ENCODE assay signal across 13 mouse cellular contexts in the genomic region with DNA sequence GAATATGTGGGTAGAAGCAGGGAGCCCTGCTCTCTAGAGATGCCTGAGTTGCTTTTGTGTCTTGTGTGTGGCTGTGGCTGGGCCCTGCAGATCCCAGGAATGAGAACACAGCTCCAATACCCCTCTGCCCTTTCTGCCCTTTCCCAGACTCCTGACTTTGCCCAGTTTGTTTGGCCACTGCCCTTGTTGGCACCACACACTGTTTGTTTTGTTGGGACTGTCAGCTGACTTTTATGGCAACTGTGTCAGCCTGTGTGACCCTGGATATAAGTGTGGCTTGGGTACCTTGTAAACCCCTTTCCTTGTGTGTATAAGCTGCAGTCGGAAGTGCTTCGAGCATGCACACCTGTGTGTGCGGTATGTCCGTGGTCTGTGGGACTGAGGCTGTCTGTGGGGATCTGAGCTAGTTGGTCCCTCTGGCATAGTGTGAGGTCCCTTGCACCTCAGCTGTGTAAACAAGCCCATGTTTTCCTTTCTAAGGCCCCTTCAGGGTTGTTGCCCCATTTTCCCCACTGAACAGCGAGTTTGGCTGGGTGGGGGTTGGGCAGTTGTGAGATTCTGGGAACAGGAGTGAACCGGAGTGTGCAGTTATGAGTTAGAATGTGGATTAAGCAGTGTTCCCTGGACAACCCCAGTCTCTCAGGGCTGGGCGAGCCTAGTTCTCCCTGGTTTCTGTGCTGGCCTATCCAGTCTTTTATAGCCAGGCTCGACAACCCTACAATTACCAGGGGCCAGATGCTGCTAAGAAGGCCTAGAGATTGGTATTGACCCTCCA. TPM values are rescaled to one million over a fixed set of nuclear protein-coding genes. Genes with fewer than 3 reads are reported as not detected.
DNase-seq lines count a peak whose midpoint lies in the region; ATAC-seq lines count a peak whose summit lies in the region.
"Had no signal": no experiment of that assay in that cellular context is flagged by ENCODE, and none has a peak within 500 bp of the region (broad histone marks: within the 10 kb centered on the region; RNA-seq: fewer than 3 reads in every experiment).

No protein-coding gene starts in this region.

- ATAC-seq in forebrain, embryonic 16.5 days: no peak
- peak; percentile 39 for ATAC-seq in lung, embryonic 16.5 days (ENCODE audit: low read depth)
- ATAC-seq in limb, embryonic 15.5 days (ENCODE audit: insufficient number of reproducible peaks, low FRiP score, low TSS enrichment, low read depth): 0 out of 2 replicates have a peak, but pooled peaks have one; percentile 49

- 72% methylated on average over 8 of the region's 8 CpGs for WGBS in forebrain, embryonic 10.5 days
- 79% methylated on average over 8 of the region's 8 CpGs for WGBS in forebrain, embryonic 16.5 days
- 42% methylated on average over 8 of the region's 8 CpGs for WGBS in lung, embryonic 16.5 days
- WGBS in limb, embryonic 15.5 days: 45% methylated on average over 8 of the region's 8 CpGs

- H3K4me1 ChIP-seq in forebrain, embryonic 10.5 days: peaks cover 39% of the 10 kb centered on the region
- H3K4me1 ChIP-seq in forebrain, embryonic 16.5 days (replicated peaks; ENCODE audit: control insufficient read depth, insufficient read depth, low read length): no peaks in the 10 kb centered on the region
- H3K4me1 ChIP-seq in lung, embryonic 16.5 days (replicated peaks; ENCODE audit: control insufficient read depth, insufficient read depth, low read length): no peaks in the 10 kb centered on the region; the same call in 1 of the 2 replicates
- H3K4me1 ChIP-seq in limb, embryonic 15.5 days: peaks cover 18% of the 10 kb centered on the region; the same call in 1 of the 2 replicates
- H3K4me1 ChIP-seq: neural tube, embryonic 12.5 days had no signal

- peak overlapping the region; percentile 51; the same call in 1 of the 2 replicates for H3K27ac ChIP-seq in forebrain, embryonic 10.5 days
- H3K27ac ChIP-seq in forebrain, embryonic 16.5 days (ENCODE audit: low read length): no peak overlapping the region
- no peak overlapping the region; the same call in 1 of the 2 replicates for H3K27ac ChIP-seq in lung, embryonic 16.5 days (ENCODE audit: low read length)
- no peak overlapping the region for H3K27ac ChIP-seq in limb, embryonic 15.5 days
- H3K27ac ChIP-seq: neural tube, embryonic 12.5 days had no signal

- no peaks in the 10 kb centered on the region for H3K9me3 ChIP-seq in forebrain, embryonic 10.5 days
- H3K9me3 ChIP-seq in forebrain, embryonic 16.5 days (ENCODE audit: control insufficient read depth, low read length): no peaks in the 10 kb centered on the region
- H3K9me3 ChIP-seq in lung, embryonic 16.5 days (ENCODE audit: control insufficient read depth, low read length): no peaks in the 10 kb centered on the region
- H3K9me3 ChIP-seq in limb, embryonic 15.5 days: no peaks in the 10 kb centered on the region
- H3K9me3 ChIP-seq: neural tube, embryonic 12.5 days had no signal

- H3K27me3 ChIP-seq in forebrain, embryonic 10.5 days (ENCODE audit: poor library complexity, severe bottlenecking): peaks cover 4% of the 10 kb centered on the region; the same call in 1 of the 2 replicates
- no peaks in the 10 kb centered on the region; the same call in 1 of the 2 replicates for H3K27me3 ChIP-seq in forebrain, embryonic 16.5 days (replicated peaks; ENCODE audit: control insufficient read depth, insufficient read depth, low read length)
- H3K27me3 ChIP-seq in lung, embryonic 16.5 days (ENCODE audit: control insufficient read depth, insufficient read depth, low read depth, low read length): no peaks in the 10 kb centered on the region
- no peaks in the 10 kb centered on the region for H3K27me3 ChIP-seq in limb, embryonic 15.5 days
- H3K27me3 ChIP-seq: neural tube, embryonic 12.5 days had no signal

- DNase-seq in forebrain, embryonic 10.5 days (ENCODE audit: extremely low spot score, low spot score): no peak
- DNase-seq in lung, postnatal 10 days: no peak
- DNase-seq in kidney, adult 9 months: peak; percentile 78
- DNase-seq in gastrocnemius, adult 8-10 months (ENCODE audit: low spot score in 2 of 2): no peak
- DNase-seq in left cerebral cortex, postnatal 4 days: no peak
- DNase-seq: cerebellum, postnatal 14 days; heart, adult 18-20 months; thymus, postnatal 4 days had no signal

- no peak overlapping the region for H3K9ac ChIP-seq in forebrain, embryonic 16.5 days (replicated peaks; ENCODE audit: low read depth, low read length)
- no peak overlapping the region for H3K9ac ChIP-seq in lung, embryonic 16.5 days (ENCODE audit: low read length)
- no peak overlapping the region for H3K9ac ChIP-seq in limb, embryonic 15.5 days
- H3K9ac ChIP-seq: neural tube, embryonic 12.5 days had no signal

- no peak overlapping the region for H3K4me2 ChIP-seq in forebrain, embryonic 16.5 days (ENCODE audit: low read length)
- no peak overlapping the region for H3K4me2 ChIP-seq in lung, embryonic 16.5 days (ENCODE audit: low read depth, low read length)
- H3K4me2 ChIP-seq in limb, embryonic 15.5 days: no peak overlapping the region
- H3K4me2 ChIP-seq: neural tube, embryonic 12.5 days had no signal

- H3K4me3 ChIP-seq in forebrain, embryonic 10.5 days: no peak overlapping the region
- no peak overlapping the region for H3K4me3 ChIP-seq in forebrain, embryonic 16.5 days (replicated peaks; ENCODE audit: low read length)
- no peak overlapping the region for H3K4me3 ChIP-seq in lung, embryonic 16.5 days (ENCODE audit: low read length)
- no peak overlapping the region for H3K4me3 ChIP-seq in limb, embryonic 15.5 days
- H3K4me3 ChIP-seq: erythroblast, embryonic 14.5 days; neural tube, embryonic 12.5 days had no signal

- intact Hi-C loops in left cerebral cortex, postnatal 4 days (cut with DNase I): no loop called here

- H3K36me3 ChIP-seq in forebrain, embryonic 10.5 days (replicated peaks): no peaks in the 10 kb centered on the region
- no peaks in the 10 kb centered on the region for H3K36me3 ChIP-seq in forebrain, embryonic 16.5 days (ENCODE audit: control insufficient read depth, insufficient read depth)
- no peaks in the 10 kb centered on the region for H3K36me3 ChIP-seq in lung, embryonic 16.5 days (ENCODE audit: control insufficient read depth, insufficient read depth, low read length)
- no peaks in the 10 kb centered on the region for H3K36me3 ChIP-seq in limb, embryonic 15.5 days
- H3K36me3 ChIP-seq: neural tube, embryonic 12.5 days had no signal

RNA-seq across cellular contexts. Expression of gene Efna3, which starts 17.0 kb away (rescaled TPM):
- polyA plus RNA-seq in forebrain, embryonic 10.5 days (2016; fragmentation: Nextera tagmentation; extraction: Ambion mirVana): 3.0 and 4.0 TPM in 2 replicates
- 55.3 and 55.8 TPM in 2 replicates for polyA plus RNA-seq in forebrain, embryonic 16.5 days (2015; fragmentation: Nextera tagmentation; extraction: Ambion mirVana)
- polyA plus RNA-seq in lung, embryonic 16.5 days (2015; fragmentation: Nextera tagmentation; extraction: Ambion mirVana): 7.1 and 7.5 TPM in 2 replicates
- polyA plus RNA-seq in limb, embryonic 15.5 days (2015; fragmentation: Nextera tagmentation; extraction: Ambion mirVana): 57.9 and 59.2 TPM in 2 replicates
- not detected for total RNA-seq in gastrocnemius, adult 8-10 months (2022)
- 10 to 100 TPM; 64.7 to 66.2 TPM for total RNA-seq in left cerebral cortex, postnatal 4 days (2021)
- total RNA-seq: heart, adult 18-20 months had no signal
- polyA plus RNA-seq: erythroblast, embryonic 14.5 days had no signal

RNA-seq across cellular contexts. Expression of gene Efna1, which starts 24.8 kb away (rescaled TPM):
- polyA plus RNA-seq in forebrain, embryonic 10.5 days (2016; fragmentation: Nextera tagmentation; extraction: Ambion mirVana): 12.9 and 13.2 TPM in 2 replicates
- 8.3 and 9.5 TPM in 2 replicates for polyA plus RNA-seq in forebrain, embryonic 16.5 days (2015; fragmentation: Nextera tagmentation; extraction: Ambion mirVana)
- 97.2 and 104 TPM in 2 replicates for polyA plus RNA-seq in lung, embryonic 16.5 days (2015; fragmentation: Nextera tagmentation; extraction: Ambion mirVana)
- polyA plus RNA-seq in limb, embryonic 15.5 days (2015; fragmentation: Nextera tagmentation; extraction: Ambion mirVana): 59.6 and 64.2 TPM in 2 replicates
- total RNA-seq in gastrocnemius, adult 8-10 months (2022): 10 to 100 TPM in 1 of 4 experiments, 1 to 10 TPM in 3; 8.7 to 10.8 (median 8.8) TPM
- total RNA-seq in left cerebral cortex, postnatal 4 days (2021): 1 to 10 TPM; 5.0 to 6.4 TPM

RNA-seq across cellular contexts. Expression of gene Efna4, which starts 32.1 kb away (rescaled TPM):
- polyA plus RNA-seq in forebrain, embryonic 10.5 days (2016; fragmentation: Nextera tagmentation; extraction: Ambion mirVana): 27.6 and 28.7 TPM in 2 replicates
- polyA plus RNA-seq in forebrain, embryonic 16.5 days (2015; fragmentation: Nextera tagmentation; extraction: Ambion mirVana): 14.1 and 16.7 TPM in 2 replicates
- polyA plus RNA-seq in lung, embryonic 16.5 days (2015; fragmentation: Nextera tagmentation; extraction: Ambion mirVana): 19.8 and 24.7 TPM in 2 replicates
- 30.4 and 34.4 TPM in 2 replicates for polyA plus RNA-seq in limb, embryonic 15.5 days (2015; fragmentation: Nextera tagmentation; extraction: Ambion mirVana)
- not detected for total RNA-seq in gastrocnemius, adult 8-10 months (2022)
- 1 to 10 TPM; 5.7 to 7.4 TPM for total RNA-seq in left cerebral cortex, postnatal 4 days (2021)
- polyA plus RNA-seq: erythroblast, embryonic 14.5 days had no signal

RNA-seq across cellular contexts. Expression of gene Slc50a1, which starts 35.4 kb away (rescaled TPM):
- polyA plus RNA-seq in forebrain, embryonic 10.5 days (2016; fragmentation: Nextera tagmentation; extraction: Ambion mirVana): 25.1 and 26.0 TPM in 2 replicates
- 38.6 and 41.2 TPM in 2 replicates for polyA plus RNA-seq in forebrain, embryonic 16.5 days (2015; fragmentation: Nextera tagmentation; extraction: Ambion mirVana)
- polyA plus RNA-seq in lung, embryonic 16.5 days (2015; fragmentation: Nextera tagmentation; extraction: Ambion mirVana): 65.7 and 66.7 TPM in 2 replicates
- 91.9 and 92.8 TPM in 2 replicates for polyA plus RNA-seq in limb, embryonic 15.5 days (2015; fragmentation: Nextera tagmentation; extraction: Ambion mirVana)
- total RNA-seq in gastrocnemius, adult 8-10 months (2022): 1 to 10 TPM; 6.3 to 9.0 (median 7.7) TPM
- 10 to 100 TPM; 17.3 to 21.3 TPM for total RNA-seq in left cerebral cortex, postnatal 4 days (2021)

RNA-seq across cellular contexts. Expression of gene Adam15, which starts 44.1 kb away (rescaled TPM):
- 32.1 and 39.5 TPM in 2 replicates for polyA plus RNA-seq in forebrain, embryonic 10.5 days (2016; fragmentation: Nextera tagmentation; extraction: Ambion mirVana)
- 40.4 and 55.2 TPM in 2 replicates for polyA plus RNA-seq in forebrain, embryonic 16.5 days (2015; fragmentation: Nextera tagmentation; extraction: Ambion mirVana)
- 75.1 and 76.0 TPM in 2 replicates for polyA plus RNA-seq in lung, embryonic 16.5 days (2015; fragmentation: Nextera tagmentation; extraction: Ambion mirVana)
- polyA plus RNA-seq in limb, embryonic 15.5 days (2015; fragmentation: Nextera tagmentation; extraction: Ambion mirVana): 94.4 and 106 TPM in 2 replicates
- total RNA-seq in gastrocnemius, adult 8-10 months (2022): 10 to 100 TPM; 13.0 to 17.0 (median 16.4) TPM
- 10 to 100 TPM; 84.1 to 91.0 TPM for total RNA-seq in left cerebral cortex, postnatal 4 days (2021)
